Mouse (Mus musculus): ENCODE data around the gene Src. TPM values are rescaled to one million over a fixed set of nuclear protein-coding genes. Genes with fewer than 3 reads are reported as not detected.

Gene Src
- total and polyA plus RNA-seq, 3 experiments: 12.6 to 28.4 (median 22.7) TPM

Other genes with a start within 250 kb of the Src start
- 1 to 10 TPM; 3.7 to 5.6 TPM for gene Rbl1, start 213.9 kb upstream of the Src start, total RNA-seq (2021)
- gene Rbl1, start 213.9 kb upstream of the Src start, polyA plus RNA-seq (2012; rRNA removed): 1.6 and 1.7 TPM in 2 replicates
- gene Rpn2, start 139.4 kb upstream of the Src start, total RNA-seq (2021): 100 to 1,000 TPM; 296 to 306 TPM
- gene Rpn2, start 139.4 kb upstream of the Src start, polyA plus RNA-seq (2012; rRNA removed): 198 and 225 TPM in 2 replicates
- under 1 TPM; 0.26 to 0.48 TPM for gene Mroh8, start 138.9 kb upstream of the Src start, total RNA-seq (2021)
- 0.37 and 0.90 TPM in 2 replicates for gene Mroh8, start 138.9 kb upstream of the Src start, polyA plus RNA-seq (2012; rRNA removed)
- not detected for gene Ghrh, start 70.9 kb upstream of the Src start, total RNA-seq (2021)
- not detected in 2 replicates for gene Ghrh, start 70.9 kb upstream of the Src start, polyA plus RNA-seq (2012; rRNA removed)
- 10 to 100 TPM; 31.0 to 37.6 TPM for gene Manbal, start 50.9 kb upstream of the Src start, total RNA-seq (2021)
- gene Manbal, start 50.9 kb upstream of the Src start, polyA plus RNA-seq (2012; rRNA removed): 85.8 and 87.4 TPM in 2 replicates
- gene Nnat, start 141.6 kb downstream of the Src start, total RNA-seq (2021): 10 to 100 TPM; 32.4 to 94.3 TPM
- gene Nnat, start 141.6 kb downstream of the Src start, polyA plus RNA-seq (2012; rRNA removed): 111 and 203 TPM in 2 replicates
- gene Blcap, start 152.8 kb downstream of the Src start, total RNA-seq (2021): 10 to 100 TPM; 66.3 to 98.1 TPM
- 42.8 and 47.8 TPM in 2 replicates for gene Blcap, start 152.8 kb downstream of the Src start, polyA plus RNA-seq (2012; rRNA removed)